Mouse (Mus musculus) hindbrain, embryonic 11.5 days (tissue): ENCODE results near the gene Piwil1. TPM values are rescaled to one million over a fixed set of nuclear protein-coding genes. Genes with fewer than 3 reads are reported as not detected.

Experiments used
- ATAC-seq: fragments of 200-750 bp; cut with Nextera tagmentation; 2 replicates; pipeline ENCODE4 v1.8.0; 2017; ENCODE audit warnings: mild to moderate bottlenecking, moderate TSS enrichment, moderate library complexity; ENCODE audit not compliant: low FRiP score
- DNase-seq: peaks from one replicate; pipeline ENCODE4 v3.0.0-alpha.2; 2015; ENCODE audit warnings: low spot score
- H3K27ac ChIP-seq: fragments of 300-500 bp; sonication (generic); 2 replicates; pipeline ENCODE4 v1.5.1; 2014; ENCODE audit warnings: mild to moderate bottlenecking, low read depth, low read length
- H3K27me3 ChIP-seq: fragments of 300-500 bp; sonication (generic); 2 replicates; pipeline ENCODE4 v1.6.1; 2014; ENCODE audit warnings: mild to moderate bottlenecking, low read length, moderate library complexity, mixed read lengths; ENCODE audit not compliant: control insufficient read depth, insufficient read depth
- H3K36me3 ChIP-seq: fragments of 300-500 bp; sonication (generic); 2 replicates; pipeline ENCODE4 v1.6.1; 2014; ENCODE audit warnings: mild to moderate bottlenecking, low read length, moderate library complexity, mixed read lengths; ENCODE audit not compliant: control insufficient read depth, insufficient read depth
- H3K4me1 ChIP-seq: fragments of 300-500 bp; sonication (generic); replicated peaks from 2 replicates; pipeline ENCODE4 v1.6.1; 2014; ENCODE audit warnings: low read length, mixed read lengths; ENCODE audit not compliant: control insufficient read depth, insufficient read depth
- H3K4me2 ChIP-seq: fragments of 300-500 bp; sonication (generic); replicated peaks from 2 replicates; pipeline ENCODE4 v1.6.1; 2014; ENCODE audit warnings: mild to moderate bottlenecking, low read depth, low read length
- H3K4me3 ChIP-seq: fragments of 300-500 bp; sonication (generic); 2 replicates; pipeline ENCODE4 v1.5.1; 2014; ENCODE audit warnings: low read depth, low read length
- H3K9ac ChIP-seq: fragments of 300-500 bp; sonication (generic); 2 replicates; pipeline ENCODE4 v1.6.1; 2014; ENCODE audit warnings: low read depth, low read length
- H3K9me3 ChIP-seq: fragments of 300-500 bp; sonication (generic); 2 replicates; pipeline ENCODE4 v1.6.1; 2016; ENCODE audit warnings: low read length; ENCODE audit not compliant: control insufficient read depth
- WGBS: fragments of 180-500 bp; shearing (Covaris S2); extraction: QIAGEN DNeasy Blood & Tissue Kit; methylation state at CpG from one replicate; pipeline ENCODE4 v1.1.7; 2014; 5-methylcytosine and 5-hydroxymethylcytosine counted together
- polyA plus RNA-seq: library from polyadenylated mRNA; unstranded; fragments of >200 nt; fragmentation: Nextera tagmentation; extraction: Ambion mirVana; gene quantifications from 2 replicates; pipeline ENCODE4 v1.2.1, GENCODE M21; 2014

Piwil1 gene
- polyA plus RNA-seq, 1 experiment from 2014 or later = not detected

GRCm38 (mm10) chr5:128729341-128729740, 27.0 kb downstream of the Piwil1 start:
- Histone ChIP-seq H3K27ac (no peak overlapping the region), H3K36me3 (no peaks in the 10 kb centered on the region), H3K4me3 (no peak overlapping the region), H3K9ac (no peak overlapping the region), H3K27me3 (no peaks in the 10 kb centered on the region), H3K9me3 (no peaks in the 10 kb centered on the region), H3K4me2 (no peak overlapping the region), H3K4me1 (no peaks in the 10 kb centered on the region)
- 77% methylated on average over 5 of the region's 5 CpGs for WGBS
- peak; percentile 67 for DNase-seq
- ATAC-seq = no peak

GRCm38 (mm10) chr5:128730634-128731033, 28.3 kb downstream of the Piwil1 start:
- no peak overlapping the region for H3K4me3 ChIP-seq
- DNase-seq (peak; percentile 74), ATAC-seq (no peak)
- H3K27me3 ChIP-seq = no peaks in the 10 kb centered on the region
- 43% methylated on average over 5 of the region's 5 CpGs for WGBS
- H3K4me1 ChIP-seq = no peaks in the 10 kb centered on the region
- H3K4me2 ChIP-seq = no peak overlapping the region
- no peaks in the 10 kb centered on the region for H3K9me3 ChIP-seq
- H3K9ac ChIP-seq = no peak overlapping the region
- no peak overlapping the region for H3K27ac ChIP-seq
- no peaks in the 10 kb centered on the region for H3K36me3 ChIP-seq

GRCm38 (mm10) chr5:128732416-128733014, 30.2 kb downstream of the Piwil1 start:
- H3K36me3 ChIP-seq = no peaks in the 10 kb centered on the region
- H3K27me3 ChIP-seq = no peaks in the 10 kb centered on the region
- peak; percentile 49 for DNase-seq
- H3K4me2 ChIP-seq = no peak overlapping the region
- H3K27ac ChIP-seq = no peak overlapping the region
- no peak overlapping the region for H3K9ac ChIP-seq
- H3K4me1 ChIP-seq = no peaks in the 10 kb centered on the region
- no peak for ATAC-seq
- WGBS = 77% methylated on average over 11 of the region's 11 CpGs
- no peaks in the 10 kb centered on the region for H3K9me3 ChIP-seq
- no peak overlapping the region for H3K4me3 ChIP-seq

GRCm38 (mm10) chr5:128733955-128734354, 31.6 kb downstream of the Piwil1 start:
- WGBS = 4% methylated on average over 6 of the region's 6 CpGs
- no peak for ATAC-seq

GRCm38 (mm10) chr5:128735921-128736320, 33.6 kb downstream of the Piwil1 start:
- no peaks in the 10 kb centered on the region for H3K9me3 ChIP-seq
- no peaks in the 10 kb centered on the region for H3K27me3 ChIP-seq
- H3K36me3 ChIP-seq = no peaks in the 10 kb centered on the region
- 73% methylated on average over 22 of the region's 22 CpGs for WGBS
- H3K4me1 ChIP-seq = no peaks in the 10 kb centered on the region
- no peak overlapping the region for H3K27ac ChIP-seq
- ATAC-seq = no peak
- H3K4me3 ChIP-seq = no peak overlapping the region
- no peak overlapping the region for H3K4me2 ChIP-seq
- DNase-seq = no peak
- H3K9ac ChIP-seq = no peak overlapping the region

More at GRCm38 (mm10) chr5:128733955-128734354, 31.6 kb downstream of the Piwil1 start:
- no peak overlapping the region for H3K4me3 ChIP-seq
- H3K36me3 ChIP-seq = no peaks in the 10 kb centered on the region
- H3K27ac ChIP-seq = no peak overlapping the region
- DNase-seq = peak; percentile 78
- H3K4me1 ChIP-seq = no peaks in the 10 kb centered on the region
- no peak overlapping the region for H3K4me2 ChIP-seq
- no peaks in the 10 kb centered on the region for H3K27me3 ChIP-seq
- no peak overlapping the region for H3K9ac ChIP-seq
- H3K9me3 ChIP-seq = no peaks in the 10 kb centered on the region

GRCm38 (mm10) chr5:128739168-128739837, 37.0 kb downstream of the Piwil1 start:
- DNase-seq (peak; percentile 46), ATAC-seq (peak; percentile 85)
- Histone ChIP-seq H3K4me2 (no peak overlapping the region; the same call in none of the 2 replicates), H3K4me3 (no peak overlapping the region), H3K27ac (no peak overlapping the region), H3K27me3 (no peaks in the 10 kb centered on the region), H3K36me3 (no peaks in the 10 kb centered on the region), H3K4me1 (no peaks in the 10 kb centered on the region), H3K9me3 (no peaks in the 10 kb centered on the region), H3K9ac (no peak overlapping the region)
- 29% methylated on average over 14 of the region's 17 CpGs for WGBS

- Histone ChIP-seq H3K36me3 (no peaks in the 10 kb centered on the region), H3K4me2 (no peak overlapping the region; the same call in 1 of the 2 replicates), H3K9me3 (no peaks in the 10 kb centered on the region), H3K27ac (no peak overlapping the region), H3K9ac (no peak overlapping the region), H3K4me3 (no peak overlapping the region), H3K27me3 (no peaks in the 10 kb centered on the region), H3K4me1 (no peaks in the 10 kb centered on the region)
- 23% methylated on average over 8 of the region's 8 CpGs for WGBS
- peak; percentile 39 for ATAC-seq
- peak; percentile 40 for DNase-seq
These were observed 37.5 kb downstream of the Piwil1 start for GRCm38 (mm10) chr5:128739838-128740171.

GRCm38 (mm10) chr5:128744351-128744750, 42.0 kb downstream of the Piwil1 start:
- no peaks in the 10 kb centered on the region for H3K27me3 ChIP-seq
- H3K4me3 ChIP-seq = no peak overlapping the region
- no peaks in the 10 kb centered on the region for H3K36me3 ChIP-seq
- no peak overlapping the region for H3K27ac ChIP-seq
- H3K4me1 ChIP-seq = no peaks in the 10 kb centered on the region
- H3K4me2 ChIP-seq = no peak overlapping the region
- 82% methylated on average over 6 of the region's 6 CpGs for WGBS
- H3K9me3 ChIP-seq = no peaks in the 10 kb centered on the region
- no peak overlapping the region for H3K9ac ChIP-seq
- no peak for DNase-seq
- ATAC-seq = no peak

GRCm38 (mm10) chr5:128745206-128745605, 42.9 kb downstream of the Piwil1 start:
- ATAC-seq = no peak
- Histone ChIP-seq H3K4me3 (no peak overlapping the region), H3K27me3 (no peaks in the 10 kb centered on the region), H3K4me2 (no peak overlapping the region), H3K4me1 (no peaks in the 10 kb centered on the region), H3K9ac (no peak overlapping the region), H3K36me3 (no peaks in the 10 kb centered on the region), H3K9me3 (no peaks in the 10 kb centered on the region), H3K27ac (no peak overlapping the region)
- no peak for DNase-seq
- 73% methylated on average over 9 of the region's 9 CpGs for WGBS
